ENCODE assay signal across 19 mouse cellular contexts in the genomic region with DNA sequence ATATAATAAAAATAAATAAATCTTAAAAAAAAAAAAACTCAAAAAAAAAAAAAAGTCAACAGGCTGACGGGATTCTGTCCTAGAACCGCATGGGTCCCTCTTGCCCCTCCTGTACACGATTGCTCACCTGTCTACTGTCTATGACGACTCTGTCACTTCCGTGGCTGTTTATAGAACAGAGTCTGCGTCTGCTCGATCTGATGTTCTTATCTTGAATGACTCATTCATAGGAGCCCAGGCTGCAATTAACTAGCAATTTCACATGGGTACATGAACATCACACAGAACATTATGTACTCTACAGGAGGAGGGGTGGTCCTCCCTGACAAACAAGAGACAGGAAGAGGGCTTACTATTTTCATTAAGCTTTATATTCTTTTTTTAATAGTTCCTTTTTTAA. TPM values are rescaled to one million over a fixed set of nuclear protein-coding genes. Genes with fewer than 3 reads are reported as not detected.
DNase-seq lines count a peak whose midpoint lies in the region; ATAC-seq lines count a peak whose summit lies in the region.
"Had no signal": no experiment of that assay in that cellular context is flagged by ENCODE, and none has a peak within 500 bp of the region (broad histone marks: within the 10 kb centered on the region; RNA-seq: fewer than 3 reads in every experiment).

No protein-coding gene starts in this region.

- DNase-seq in adrenal gland, adult 2 months, result peak; percentile 18
- no peak for DNase-seq in adrenal gland, postnatal 25 days
- DNase-seq in layer of hippocampus, adult 9-11 months, result peak; percentile 22
- DNase-seq in layer of hippocampus, adult 8-10 months (ENCODE audit: low spot score in 2 of 2), result no peak
- DNase-seq in CD4-positive, CD25-positive, alpha-beta regulatory T cell, adult 2 months (ENCODE audit: low read depth, low spot score), result peak; percentile 13
- no peak for DNase-seq in kidney, adult 9 months
- DNase-seq in B cell, adult 2 months, result no peak
- DNase-seq: cerebellum, adult 9-10 months; left cerebral cortex, postnatal 4 days; liver; lung, adult 18-20 months; retina, postnatal 1 day; thymus, adult 2 months had no signal

- H3K4me3 ChIP-seq in intestine, embryonic 16.5 days (ENCODE audit: low read length), result no peak overlapping the region
- H3K4me3 ChIP-seq: embryonic facial prominence, embryonic 10.5 days; layer of hippocampus, adult 2 months had no signal

- WGBS in intestine, embryonic 16.5 days, result 65% methylated on average over 7 of the region's 7 CpGs

- H3K36me3 ChIP-seq in intestine, embryonic 16.5 days (ENCODE audit: control insufficient read depth, insufficient read depth, low read length), result no peaks in the 10 kb centered on the region

- no peaks in the 10 kb centered on the region for H3K4me1 ChIP-seq in intestine, embryonic 16.5 days (ENCODE audit: control insufficient read depth, insufficient read depth, low read length)
- H3K4me1 ChIP-seq: embryonic facial prominence, embryonic 10.5 days had no signal

- H3K9me3 ChIP-seq in intestine, embryonic 16.5 days (ENCODE audit: control insufficient read depth, low read length), result no peaks in the 10 kb centered on the region; the same call in 1 of the 2 replicates
- H3K9me3 ChIP-seq: embryonic facial prominence, embryonic 10.5 days had no signal

- H3K27ac ChIP-seq in intestine, embryonic 16.5 days (ENCODE audit: low read length), result no peak overlapping the region
- H3K27ac ChIP-seq: embryonic facial prominence, embryonic 10.5 days; hindbrain, embryonic 14.5 days; kidney, postnatal 0 days had no signal

- ATAC-seq in intestine, embryonic 16.5 days, result peak; percentile 95
- ATAC-seq: Patski had no signal

- no peak overlapping the region for H3K9ac ChIP-seq in intestine, embryonic 16.5 days (ENCODE audit: low read depth, low read length)
- H3K9ac ChIP-seq: hindbrain, embryonic 14.5 days had no signal

- H3K27me3 ChIP-seq in intestine, embryonic 16.5 days (replicated peaks; ENCODE audit: control insufficient read depth, insufficient read depth, low read length), result no peaks in the 10 kb centered on the region
- H3K27me3 ChIP-seq: Patski had no signal

- H3K4me2 ChIP-seq in intestine, embryonic 16.5 days (ENCODE audit: low read depth, low read length), result no peak overlapping the region
- H3K4me2 ChIP-seq: hindbrain, embryonic 14.5 days had no signal

RNA-seq across cellular contexts. Expression of a gene that starts 28.5 kb away (rescaled TPM):
- 10 to 100 TPM; 28.2 to 32.7 TPM for total RNA-seq in adrenal gland, adult 2 months (2021)
- polyA plus RNA-seq in adrenal gland, adult 2 months (2012; rRNA removed), result 20.1 and 23.7 TPM in 2 replicates
- total RNA-seq in adrenal gland, postnatal 25 days (2021), result 34.8 and 40.0 TPM in 2 replicates
- total RNA-seq in layer of hippocampus, adult 8-10 months (2022), result 10 to 100 TPM; 49.7 to 69.3 (median 56.6) TPM
- 5.7 and 6.2 TPM in 2 replicates for polyA plus RNA-seq in intestine, embryonic 16.5 days (2015; fragmentation: Nextera tagmentation; extraction: Ambion mirVana)

RNA-seq across cellular contexts. Expression of a gene that starts 40.5 kb away (rescaled TPM):
- total RNA-seq in adrenal gland, adult 2 months (2021), result 10 to 100 TPM; 66.0 to 71.4 TPM
- 5.3 and 6.8 TPM in 2 replicates for polyA plus RNA-seq in adrenal gland, adult 2 months (2012; rRNA removed)
- total RNA-seq in adrenal gland, postnatal 25 days (2021), result 81.2 and 89.5 TPM in 2 replicates
- 100 to 1,000 TPM in 1 of 4 experiments, 10 to 100 TPM in 3; 74.7 to 101 (median 91.4) TPM for total RNA-seq in layer of hippocampus, adult 8-10 months (2022)
- 32.6 and 33.1 TPM in 2 replicates for polyA plus RNA-seq in intestine, embryonic 16.5 days (2015; fragmentation: Nextera tagmentation; extraction: Ambion mirVana)

RNA-seq across cellular contexts. Expression of a gene that starts 48.0 kb away (rescaled TPM):
- 10 to 100 TPM; 21.4 to 22.8 TPM for total RNA-seq in adrenal gland, adult 2 months (2021)
- polyA plus RNA-seq in adrenal gland, adult 2 months (2012; rRNA removed), result 1.0 and 1.2 TPM in 2 replicates
- 29.5 and 30.1 TPM in 2 replicates for total RNA-seq in adrenal gland, postnatal 25 days (2021)
- total RNA-seq in layer of hippocampus, adult 8-10 months (2022), result 10 to 100 TPM; 66.0 to 88.3 (median 80.5) TPM
- polyA plus RNA-seq in intestine, embryonic 16.5 days (2015; fragmentation: Nextera tagmentation; extraction: Ambion mirVana), result 14.2 and 15.3 TPM in 2 replicates

Comparison
In these comparisons a context has a peak if more than half of its experiments do, and no peak if none do; other contexts are left out.
1. DNase-seq: peak in adrenal gland, adult 2 months (single experiment), layer of hippocampus, adult 9-11 months (single experiment) and CD4-positive, CD25-positive, alpha-beta regulatory T cell, adult 2 months (single experiment); none in adrenal gland, postnatal 25 days (single experiment), layer of hippocampus, adult 8-10 months (0 of 2), kidney, adult 9 months (single experiment) and B cell, adult 2 months (0 of 2).